Mouse (Mus musculus) cortical plate, adult 2 months (tissue): ENCODE results near the gene Uqcc3.

Source experiments
- CTCF ChIP-seq: fragments of 200-500 bp; IDR thresholded peaks from 2 replicates; pipeline ENCODE4 v1.5.1; 2011; ENCODE audit warnings: mild to moderate bottlenecking, control low read depth, low read length; ENCODE audit not compliant: insufficient read depth; ENCODE audit errors: extremely low read depth
- POLR2A ChIP-seq: fragments of 200-500 bp; IDR thresholded peaks from 2 replicates; pipeline ENCODE4 v1.6.1; 2011; ENCODE audit warnings: mild to moderate bottlenecking, low read length, control low read depth; ENCODE audit not compliant: insufficient read depth; ENCODE audit errors: extremely low read depth

- TF ChIP-seq CTCF (peak; percentile 62), POLR2A (no peak)
Measured at GRCm38 (mm10) chr19:8844371-8845129, 36.2 kb downstream of the Uqcc3 start.
